In the genomic region with DNA sequence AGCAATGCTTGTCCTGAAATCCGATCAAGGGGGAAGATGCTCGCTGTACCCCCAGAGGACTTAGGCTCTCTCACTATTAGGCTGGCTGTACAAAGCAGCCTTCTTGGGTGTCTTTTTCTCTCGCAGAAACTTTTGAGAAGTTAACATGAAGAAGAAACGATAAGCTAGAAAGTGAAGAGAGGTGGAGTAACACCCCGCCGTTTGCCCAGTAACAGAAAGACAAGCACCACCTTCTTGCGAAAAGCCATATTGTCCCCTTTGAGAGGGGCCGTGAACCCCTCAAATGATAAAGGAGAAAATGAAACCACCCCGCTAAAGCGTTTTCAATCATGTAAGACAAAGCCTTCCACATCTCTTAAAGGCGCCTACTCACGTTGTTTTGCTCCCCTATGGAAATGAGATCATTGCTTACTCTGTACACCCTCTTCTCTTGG, we compare ENCODE assay signal across 8 mouse cellular contexts. TPM values are rescaled to one million over a fixed set of nuclear protein-coding genes. Genes with fewer than 3 reads are reported as not detected.
DNase-seq lines count a peak whose midpoint lies in the region; ATAC-seq and TF ChIP-seq lines count a peak whose summit lies in the region.

No protein-coding gene starts in this region.

- in situ Hi-C loops in CH12.LX (cut with MboI; ENCODE audit: low pct_ligation_motif_present, low pct_unique_long_range_greater_than_20kb, low sequenced_read_pairs): no loop called here

- no peaks in the 10 kb centered on the region for H3K9me3 ChIP-seq in CH12.LX (replicated peaks; ENCODE audit: low read length)
- no peaks in the 10 kb centered on the region for H3K9me3 ChIP-seq in limb, embryonic 12.5 days
- no peaks in the 10 kb centered on the region for H3K9me3 ChIP-seq in neural tube, embryonic 12.5 days

- H3K4me1 ChIP-seq in CH12.LX (ENCODE audit: control insufficient read depth in 1 of 2, insufficient read depth in 2 of 2): peaks cover 6 to 67% of the 10 kb centered on the region in 2 experiments; a peak in 3 of 4 replicates
- H3K4me1 ChIP-seq in embryonic fibroblast, embryonic 13.5 days (ENCODE audit: control insufficient read depth, insufficient read depth, low read length): peaks cover 9% of the 10 kb centered on the region; the same call in 1 of the 2 replicates
- no peaks in the 10 kb centered on the region; the same call in 1 of the 2 replicates for H3K4me1 ChIP-seq in limb, embryonic 12.5 days (replicated peaks)
- H3K4me1 ChIP-seq in neural tube, embryonic 12.5 days: peaks cover 2% of the 10 kb centered on the region; the same call in 1 of the 2 replicates

- H3K36me3 ChIP-seq in CH12.LX (replicated peaks in 1 of 2; ENCODE audit: control insufficient read depth in 1 of 2, insufficient read depth in 1 of 2, low read length in 1 of 2): peaks cover 4 to 36% of the 10 kb centered on the region in 2 experiments
- no peaks in the 10 kb centered on the region for H3K36me3 ChIP-seq in limb, embryonic 12.5 days
- no peaks in the 10 kb centered on the region for H3K36me3 ChIP-seq in neural tube, embryonic 12.5 days

- H3K9ac ChIP-seq in CH12.LX (ENCODE audit: insufficient read depth, low read depth): peak overlapping the region; percentile 53
- H3K9ac ChIP-seq in limb, embryonic 12.5 days (replicated peaks): peak overlapping the region; percentile 83
- peak overlapping the region; percentile 77 for H3K9ac ChIP-seq in neural tube, embryonic 12.5 days

- dilution Hi-C loops in CH12.LX (cut with MboI; ENCODE audit: extremely low pct_ligation_motif_present, extremely low pct_unique_long_range_greater_than_20kb, low sequenced_read_pairs): no loop called here

- TF ChIP-seq RAD21 in CH12.LX (IDR thresholded peaks at IDR 0.05; ENCODE audit: low read depth, low read length): no peak

- DNase-seq in frontal cortex, postnatal 25 days (ENCODE audit: low spot score in 2 of 2): no peak
- no peak for DNase-seq in CH12.LX (ENCODE audit: extremely low read depth)
- DNase-seq in urinary bladder, postnatal 4 days (ENCODE audit: low spot score in 2 of 2): no peak
- DNase-seq in left cerebral cortex, postnatal 36 days (ENCODE audit: low spot score in 2 of 2): no peak

- WGBS in limb, embryonic 12.5 days: 2% methylated on average over 12 of the region's 12 CpGs
- 2% methylated on average over 12 of the region's 12 CpGs for WGBS in neural tube, embryonic 12.5 days

- intact Hi-C loops in left cerebral cortex, postnatal 36 days (cut with DNase I): loop anchor here (5.0 kb wide), 1 partner anchor 118 kb away; a partner anchor contains a TSS

- peak; percentile 15; the same call in 1 of the 2 replicates for ATAC-seq in frontal cortex, adult (ENCODE audit: low TSS enrichment)
- no peak for ATAC-seq in limb, embryonic 12.5 days (ENCODE audit: insufficient number of reproducible peaks, insufficient read depth, low FRiP score, low TSS enrichment, low read depth)
- ATAC-seq in neural tube, embryonic 12.5 days (ENCODE audit: low FRiP score, low read depth): no peak

- TF ChIP-seq EP300 in CH12.LX (IDR thresholded peaks at IDR 0.05; ENCODE audit: low read length): no peak

- H3K27me3 ChIP-seq in CH12.LX (replicated peaks): no peaks in the 10 kb centered on the region
- no peaks in the 10 kb centered on the region for H3K27me3 ChIP-seq in limb, embryonic 12.5 days
- H3K27me3 ChIP-seq in neural tube, embryonic 12.5 days (replicated peaks): no peaks in the 10 kb centered on the region

- TF ChIP-seq CTCF in CH12.LX (conservative IDR thresholded peaks at IDR 0.05 in 1 of 2, IDR thresholded peaks at IDR 0.05 in 1 of 2; ENCODE audit: low read depth in 2 of 2, low read length in 2 of 2): no peak
- no peak for TF ChIP-seq CTCF in embryonic fibroblast, embryonic 13.5 days (IDR thresholded peaks at IDR 0.05; ENCODE audit: borderline replicate concordance, insufficient read depth, low read length)

- peak overlapping the region; percentile 76 for H3K4me2 ChIP-seq in CH12.LX (ENCODE audit: insufficient read depth, low read depth, poor library complexity, severe bottlenecking)
- peak overlapping the region; percentile 80 for H3K4me2 ChIP-seq in limb, embryonic 12.5 days
- peak overlapping the region; percentile 70 for H3K4me2 ChIP-seq in neural tube, embryonic 12.5 days (replicated peaks)

- H3K27ac ChIP-seq in CH12.LX (ENCODE audit: insufficient read depth, low read depth): peak overlapping the region; percentile 83
- H3K27ac ChIP-seq in embryonic fibroblast, embryonic 13.5 days (ENCODE audit: insufficient read depth, low read length): peak overlapping the region; percentile 70
- H3K27ac ChIP-seq in limb, embryonic 12.5 days: peak overlapping the region; percentile 84; the same call in 1 of the 2 replicates
- H3K27ac ChIP-seq in neural tube, embryonic 12.5 days: peak overlapping the region; percentile 42; the same call in 1 of the 2 replicates

- TF ChIP-seq POLR2A in CH12.LX (IDR thresholded peaks at IDR 0.05; ENCODE audit: low read depth, low read length): no peak
- no peak for TF ChIP-seq POLR2A in embryonic fibroblast, embryonic 13.5 days (IDR thresholded peaks at IDR 0.05; ENCODE audit: low read depth, low read length)

- peak overlapping the region; percentile 67 to 72 (median 70) for H3K4me3 ChIP-seq in CH12.LX (replicated peaks in 1 of 3; ENCODE audit: low read depth in 2 of 3, low read length in 2 of 3, poor library complexity in 1 of 3)
- H3K4me3 ChIP-seq in embryonic fibroblast, embryonic 13.5 days (ENCODE audit: insufficient read depth, low read length): peak overlapping the region; percentile 70
- peak overlapping the region; percentile 86 for H3K4me3 ChIP-seq in limb, embryonic 12.5 days (replicated peaks)
- peak overlapping the region; percentile 78 for H3K4me3 ChIP-seq in neural tube, embryonic 12.5 days

- peaks cover 64% of the 10 kb centered on the region for H3K79me2 ChIP-seq in CH12.LX (replicated peaks; ENCODE audit: control insufficient read depth, extremely low read depth, insufficient read depth, poor library complexity, severe bottlenecking)

TF ChIP-seq in CH12.LX, 34 proteins besides CTCF, POLR2A, EP300 and RAD21:
- TF ChIP-seq MXI1 (IDR thresholded peaks at IDR 0.05; ENCODE audit: low read depth, low read length) (no peak), TCF12 (IDR thresholded peaks at IDR 0.05; ENCODE audit: low read depth, low read length) (no peak), ZC3H11A (IDR thresholded peaks at IDR 0.05; ENCODE audit: low read depth, low read length) (no peak), MYC (IDR thresholded peaks at IDR 0.05; ENCODE audit: low read depth, low read length) (no peak), IRF4 (IDR thresholded peaks at IDR 0.05; ENCODE audit: low read depth, low read length) (no peak), NRF1 (IDR thresholded peaks at IDR 0.05; ENCODE audit: low read depth, low read length) (no peak), RCOR1 (conservative IDR thresholded peaks at IDR 0.05; ENCODE audit: low read depth, low read length) (no peak), KAT2A (IDR thresholded peaks at IDR 0.05; ENCODE audit: insufficient replicate concordance, low read length) (no peak), MEF2A (IDR thresholded peaks at IDR 0.05; ENCODE audit: borderline replicate concordance, low read depth, low read length) (no peak)

RNA-seq across cellular contexts. Expression of a gene that starts 15.5 kb away (rescaled TPM):
- total RNA-seq in CH12.LX (2012; rRNA removed) (42.3 and 45.7 TPM in 2 replicates), CH12.LX (2014; rRNA removed) (152 and 180 TPM in 2 replicates)
- 66.4 and 68.7 TPM in 2 replicates for polyA plus RNA-seq in CH12.LX (2012; ENCODE audit: insufficient read length, low read depth)
- polyA plus RNA-seq in embryonic fibroblast, embryonic 13.5 days (2011; ENCODE audit: insufficient read length, low read depth, missing spikeins): 54.7 and 55.5 TPM in 2 replicates
- polyA plus RNA-seq in limb, embryonic 12.5 days (2016; fragmentation: Nextera tagmentation; extraction: Ambion mirVana): 25.3 and 25.7 TPM in 2 replicates
- polyA plus RNA-seq in neural tube, embryonic 12.5 days (2016; fragmentation: Nextera tagmentation; extraction: Ambion mirVana): 26.2 and 29.8 TPM in 2 replicates
- total RNA-seq in left cerebral cortex, postnatal 36 days (2021): 10 to 100 TPM; 30.6 to 37.7 TPM
